Comparison of ENCODE assay signal across 8 mouse cellular contexts in the genomic region with DNA sequence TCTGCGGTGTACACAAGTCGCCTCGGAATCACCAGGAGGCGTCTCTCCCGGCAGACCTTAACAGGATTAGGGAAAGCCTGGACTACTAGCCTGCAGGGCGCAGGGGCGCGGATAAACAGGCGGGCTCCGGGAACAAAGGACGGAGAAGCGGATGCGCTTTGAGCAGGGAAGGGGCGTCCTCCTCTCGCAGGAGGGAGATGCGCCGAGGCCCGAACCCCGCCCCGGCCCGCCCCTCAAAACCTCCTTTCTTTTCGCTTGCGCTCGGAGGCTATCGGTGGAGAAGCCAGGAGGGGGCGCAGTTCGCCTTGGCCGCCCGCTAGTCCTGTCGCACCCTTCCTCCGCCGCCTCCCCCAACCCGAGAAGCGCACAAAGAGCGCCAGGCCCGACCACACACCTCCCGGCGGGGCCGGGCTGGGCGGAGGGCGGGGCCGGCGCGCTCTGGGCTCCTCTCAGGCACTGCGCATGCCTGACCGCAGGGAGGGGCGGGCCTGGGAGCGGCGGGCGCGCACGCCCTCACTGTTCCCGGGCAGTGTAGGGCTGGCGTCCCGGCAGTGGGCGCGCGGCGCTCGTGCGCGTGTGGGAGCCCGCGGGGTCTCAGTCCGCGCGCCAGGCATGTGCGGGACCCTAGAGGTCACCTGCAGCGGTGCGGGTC. TPM values are rescaled to one million over a fixed set of nuclear protein-coding genes. Genes with fewer than 3 reads are reported as not detected.
DNase-seq lines count a peak whose midpoint lies in the region; ATAC-seq and TF ChIP-seq lines count a peak whose summit lies in the region.

No protein-coding gene starts in this region.

- TF ChIP-seq EP300 in CH12.LX (IDR thresholded peaks at IDR 0.05; ENCODE audit: low read length): no peak
- TF ChIP-seq EP300 in liver, embryonic 14.5 days (IDR thresholded peaks at IDR 0.05; ENCODE audit: low read depth): no peak

- peak overlapping the region; percentile 8; the same call in 1 of the 2 replicates for H3K27ac ChIP-seq in CH12.LX (ENCODE audit: insufficient read depth, low read depth)
- H3K27ac ChIP-seq in forebrain, embryonic 10.5 days: peak overlapping the region; percentile 100
- H3K27ac ChIP-seq in heart, embryonic 15.5 days: peak overlapping the region; percentile 99
- H3K27ac ChIP-seq in liver, embryonic 14.5 days: no peak overlapping the region
- peak overlapping the region; percentile 99 for H3K27ac ChIP-seq in stomach, embryonic 15.5 days

- ATAC-seq in heart, embryonic 15.5 days (replicated peaks; ENCODE audit: insufficient number of reproducible peaks, insufficient read depth, low FRiP score, low read depth): peak; percentile 90
- ATAC-seq in liver, embryonic 14.5 days (ENCODE audit: insufficient read depth): peak; percentile 87
- ATAC-seq in stomach, embryonic 15.5 days (ENCODE audit: insufficient read depth, low FRiP score, low read depth): peak; percentile 95

- H3K79me2 ChIP-seq in CH12.LX (replicated peaks; ENCODE audit: control insufficient read depth, extremely low read depth, insufficient read depth, poor library complexity, severe bottlenecking): no peaks in the 10 kb centered on the region

- in situ Hi-C loops in CH12.LX (cut with MboI; ENCODE audit: low pct_ligation_motif_present, low pct_unique_long_range_greater_than_20kb, low sequenced_read_pairs): no loop called here

- H3K4me1 ChIP-seq in CH12.LX (ENCODE audit: control insufficient read depth in 1 of 2, insufficient read depth in 2 of 2): peaks cover 2 to 4% of the 10 kb centered on the region in 2 experiments; a peak in 1 of 4 replicates
- H3K4me1 ChIP-seq in forebrain, embryonic 10.5 days: peaks cover 46% of the 10 kb centered on the region
- peaks cover 22% of the 10 kb centered on the region for H3K4me1 ChIP-seq in heart, embryonic 15.5 days (replicated peaks)
- H3K4me1 ChIP-seq in liver, embryonic 14.5 days (replicated peaks; ENCODE audit: control insufficient read depth in 2 of 2, insufficient read depth in 2 of 2, low read length in 1 of 2): no peaks in the 10 kb centered on the region
- peaks cover 13% of the 10 kb centered on the region for H3K4me1 ChIP-seq in stomach, embryonic 15.5 days

- under 1% methylated on average over 65 of the region's 70 CpGs for WGBS in forebrain, embryonic 10.5 days
- under 1% methylated on average over 65 of the region's 70 CpGs for WGBS in heart, embryonic 15.5 days
- under 1% methylated on average over 70 of the region's 70 CpGs for WGBS in liver, embryonic 14.5 days (ENCODE audit: insufficient replicate concordance)
- WGBS in stomach, embryonic 15.5 days: under 1% methylated on average over 65 of the region's 70 CpGs

- H3K9me3 ChIP-seq in CH12.LX (replicated peaks; ENCODE audit: low read length): peaks cover 14% of the 10 kb centered on the region
- no peaks in the 10 kb centered on the region for H3K9me3 ChIP-seq in forebrain, embryonic 10.5 days
- no peaks in the 10 kb centered on the region for H3K9me3 ChIP-seq in heart, embryonic 15.5 days (replicated peaks)
- no peaks in the 10 kb centered on the region for H3K9me3 ChIP-seq in liver, embryonic 14.5 days (ENCODE audit: control insufficient read depth, low read length)
- H3K9me3 ChIP-seq in stomach, embryonic 15.5 days: no peaks in the 10 kb centered on the region

- peaks cover 5% of the 10 kb centered on the region for H3K27me3 ChIP-seq in CH12.LX (replicated peaks)
- H3K27me3 ChIP-seq in forebrain, embryonic 10.5 days (ENCODE audit: poor library complexity, severe bottlenecking): no peaks in the 10 kb centered on the region
- H3K27me3 ChIP-seq in heart, embryonic 15.5 days: no peaks in the 10 kb centered on the region
- H3K27me3 ChIP-seq in liver, embryonic 14.5 days (ENCODE audit: control insufficient read depth, insufficient read depth, low read length): peaks cover 40% of the 10 kb centered on the region
- H3K27me3 ChIP-seq in stomach, embryonic 15.5 days (replicated peaks): no peaks in the 10 kb centered on the region

- H3K4me3 ChIP-seq in CH12.LX (replicated peaks in 1 of 3; ENCODE audit: low read depth in 2 of 3, low read length in 2 of 3, poor library complexity in 1 of 3): peak overlapping the region; percentile 53 to 77 (median 74)
- peak overlapping the region; percentile 99 for H3K4me3 ChIP-seq in forebrain, embryonic 10.5 days
- H3K4me3 ChIP-seq in heart, embryonic 15.5 days: peak overlapping the region; percentile 95
- peak overlapping the region; percentile 54 to 75 for H3K4me3 ChIP-seq in liver, embryonic 14.5 days (ENCODE audit: insufficient read depth in 1 of 2, low read depth in 2 of 2, low read length in 2 of 2)
- H3K4me3 ChIP-seq in stomach, embryonic 15.5 days (replicated peaks): peak overlapping the region; percentile 83

- TF ChIP-seq CTCF in CH12.LX (conservative IDR thresholded peaks at IDR 0.05 in 1 of 2, IDR thresholded peaks at IDR 0.05 in 1 of 2; ENCODE audit: low read depth in 2 of 2, low read length in 2 of 2): peak in 1 of 2 experiments; percentile 78; a peak in 2 of 4 replicates
- TF ChIP-seq CTCF in liver, embryonic 14.5 days (IDR thresholded peaks at IDR 0.05; ENCODE audit: low read depth): peak; percentile 69

- TF ChIP-seq RAD21 in CH12.LX (IDR thresholded peaks at IDR 0.05; ENCODE audit: low read depth, low read length): peak; percentile 70

- peak overlapping the region; percentile 91 for H3K4me2 ChIP-seq in CH12.LX (ENCODE audit: insufficient read depth, low read depth, poor library complexity, severe bottlenecking)
- peak overlapping the region; percentile 92 for H3K4me2 ChIP-seq in heart, embryonic 15.5 days
- H3K4me2 ChIP-seq in liver, embryonic 14.5 days (ENCODE audit: low read depth): peak overlapping the region; percentile 76
- H3K4me2 ChIP-seq in stomach, embryonic 15.5 days: peak overlapping the region; percentile 94

- peak overlapping the region; percentile 49; the same call in 1 of the 2 replicates for H3K9ac ChIP-seq in CH12.LX (ENCODE audit: insufficient read depth, low read depth)
- H3K9ac ChIP-seq in heart, embryonic 15.5 days: peak overlapping the region; percentile 87
- H3K9ac ChIP-seq in liver, embryonic 14.5 days (replicated peaks): peak overlapping the region; percentile 42
- peak overlapping the region; percentile 46; the same call in 1 of the 2 replicates for H3K9ac ChIP-seq in stomach, embryonic 15.5 days

- peaks cover 0 to 16% of the 10 kb centered on the region in 2 experiments for H3K36me3 ChIP-seq in CH12.LX (replicated peaks in 1 of 2; ENCODE audit: control insufficient read depth in 1 of 2, insufficient read depth in 1 of 2, low read length in 1 of 2)
- H3K36me3 ChIP-seq in forebrain, embryonic 10.5 days (replicated peaks): peaks cover 23% of the 10 kb centered on the region
- H3K36me3 ChIP-seq in heart, embryonic 15.5 days: no peaks in the 10 kb centered on the region
- no peaks in the 10 kb centered on the region for H3K36me3 ChIP-seq in liver, embryonic 14.5 days (replicated peaks; ENCODE audit: control insufficient read depth, insufficient read depth, low read depth)
- H3K36me3 ChIP-seq in stomach, embryonic 15.5 days: no peaks in the 10 kb centered on the region

- peak; percentile 54 for TF ChIP-seq POLR2A in CH12.LX (IDR thresholded peaks at IDR 0.05; ENCODE audit: low read depth, low read length)

- DNase-seq in CH12.LX (ENCODE audit: extremely low read depth): peak; percentile 96
- peak; percentile 90 for DNase-seq in c-Kit-positive CD71-negative TER-119-negative erythroid progenitor cells, embryonic 14.5 days (ENCODE audit: low read depth)
- peak; percentile 98 for DNase-seq in forebrain, embryonic 10.5 days (ENCODE audit: extremely low spot score, low spot score)
- peak; percentile 97 to 99 for DNase-seq in kidney, postnatal 25 days
- peak; percentile 69 to 77 (median 72) for DNase-seq in liver, embryonic 14.5 days (ENCODE audit: low read depth in 3 of 3, low spot score in 3 of 3)
- DNase-seq in neural tube, embryonic 10.5 days (ENCODE audit: extremely low spot score, low spot score): peak; percentile 99

- dilution Hi-C loops in CH12.LX (cut with MboI; ENCODE audit: extremely low pct_ligation_motif_present, extremely low pct_unique_long_range_greater_than_20kb, low sequenced_read_pairs): no loop called here

TF ChIP-seq in CH12.LX, 34 proteins besides CTCF, POLR2A, EP300 and RAD21 (continues in another document):
- TF ChIP-seq ETS1 (conservative IDR thresholded peaks at IDR 0.05; ENCODE audit: low read depth, low read length) (peak; percentile 27; the same call in 1 of the 2 replicates), UBTF (IDR thresholded peaks at IDR 0.05; ENCODE audit: low read depth, low read length) (no peak), MAZ (IDR thresholded peaks at IDR 0.05; ENCODE audit: low read depth, low read length) (peak; percentile 94; the same call in 1 of the 2 replicates), MYC (IDR thresholded peaks at IDR 0.05; ENCODE audit: low read depth, low read length) (no peak), ZMIZ1 (IDR thresholded peaks at IDR 0.05; ENCODE audit: low read depth, low read length) (no peak), PAX5 (IDR thresholded peaks at IDR 0.05; ENCODE audit: low read length) (no peak), MXI1 (IDR thresholded peaks at IDR 0.05; ENCODE audit: low read depth, low read length) (peak; percentile 60; the same call in 1 of the 2 replicates), ZNF384 (IDR thresholded peaks at IDR 0.05; ENCODE audit: low read depth, low read length) (no peak), POLR2AphosphoS2 (IDR thresholded peaks at IDR 0.05; ENCODE audit: low read depth, low read length) (no peak), BHLHE40 (IDR thresholded peaks at IDR 0.05; ENCODE audit: low read depth, low read length) (peak; percentile 19), HCFC1 (IDR thresholded peaks at IDR 0.05; ENCODE audit: low read depth, low read length) (peak; percentile 25; the same call in 1 of the 2 replicates), CHD2 (IDR thresholded peaks at IDR 0.05; ENCODE audit: low read length) (peak; percentile 89), ELF1 (IDR thresholded peaks at IDR 0.05; ENCODE audit: low read depth, low read length) (peak; percentile 59), TBP (conservative IDR thresholded peaks at IDR 0.05; ENCODE audit: low read depth, low read length) (no peak), ZKSCAN1 (IDR thresholded peaks at IDR 0.05; ENCODE audit: borderline replicate concordance, low read depth, low read length) (no peak), JUND (conservative IDR thresholded peaks at IDR 0.05; ENCODE audit: low read depth, low read length) (no peak)

RNA-seq across cellular contexts. Expression of a gene that starts 1.2 kb away (rescaled TPM):
- total RNA-seq in CH12.LX (2012; rRNA removed) (0.50 and 0.59 TPM in 2 replicates), CH12.LX (2014; rRNA removed) (1.9 and 2.1 TPM in 2 replicates)
- polyA plus RNA-seq in CH12.LX (2012; ENCODE audit: insufficient read length, low read depth): 2.3 and 2.5 TPM in 2 replicates
- polyA plus RNA-seq in forebrain, embryonic 10.5 days (2016; fragmentation: Nextera tagmentation; extraction: Ambion mirVana): 23.8 and 24.2 TPM in 2 replicates
- 5.4 and 7.0 TPM in 2 replicates for polyA plus RNA-seq in heart, embryonic 15.5 days (2015; fragmentation: Nextera tagmentation; extraction: Ambion mirVana)
- 1.4 and 1.8 TPM in 2 replicates for polyA plus RNA-seq in liver, embryonic 14.5 days (2012; rRNA removed)
- polyA plus RNA-seq in liver, embryonic 14.5 days (2014; fragmentation: Nextera tagmentation; extraction: Ambion mirVana): 0.48 and 0.63 TPM in 2 replicates
- 8.4 and 8.8 TPM in 2 replicates for polyA plus RNA-seq in stomach, embryonic 15.5 days (2015; fragmentation: Nextera tagmentation; extraction: Ambion mirVana)
